Comparison of ENCODE assay signal across 9 mouse cellular contexts in the genomic region with DNA sequence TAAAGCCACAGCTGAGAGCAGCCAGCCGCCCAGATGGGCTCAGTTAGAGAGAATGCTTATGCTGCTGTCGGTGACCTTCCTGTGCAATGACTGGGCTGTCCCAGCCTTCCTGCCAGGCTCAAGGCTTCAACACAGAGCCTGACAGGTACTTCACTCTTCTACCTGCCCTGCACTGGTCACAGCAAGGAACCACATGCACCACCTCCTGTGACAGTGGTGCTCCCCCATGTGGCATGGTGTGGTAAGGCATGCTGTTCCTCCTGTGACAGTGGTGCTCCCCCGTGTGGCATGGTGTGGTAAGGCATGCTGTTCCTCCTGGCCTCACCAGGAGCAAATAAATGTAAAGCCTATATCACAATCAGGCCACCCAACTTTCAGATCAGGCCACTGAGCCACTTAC. TPM values are rescaled to one million over a fixed set of nuclear protein-coding genes. Genes with fewer than 3 reads are reported as not detected.
DNase-seq lines count a peak whose midpoint lies in the region; ATAC-seq and TF ChIP-seq lines count a peak whose summit lies in the region.
"Had no signal": no experiment of that assay in that cellular context is flagged by ENCODE, and none has a peak within 500 bp of the region (broad histone marks: within the 10 kb centered on the region; RNA-seq: fewer than 3 reads in every experiment).

No protein-coding gene starts in this region.

- no peak overlapping the region for H3K27ac ChIP-seq in liver, postnatal 0 days (ENCODE audit: low read depth)
- no peak overlapping the region for H3K27ac ChIP-seq in olfactory bulb, adult 2 months (ENCODE audit: insufficient read depth, low read depth, low read length)
- H3K27ac ChIP-seq: heart, embryonic 15.5 days had no signal

- peak; percentile 100 for TF ChIP-seq CTCF in liver, postnatal 0 days (IDR thresholded peaks at IDR 0.05; ENCODE audit: low read depth)
- peak; percentile 99 for TF ChIP-seq CTCF in olfactory bulb, adult 2 months (IDR thresholded peaks at IDR 0.05; ENCODE audit: insufficient read depth, low read depth, low read length)

- peak; percentile 63 for ATAC-seq in liver, postnatal 0 days

- no peaks in the 10 kb centered on the region for H3K9me3 ChIP-seq in liver, postnatal 0 days (ENCODE audit: low read length)
- H3K9me3 ChIP-seq: heart, embryonic 15.5 days had no signal

- peak; percentile 98 to 99 for DNase-seq in B cell, adult 2 months
- DNase-seq in ZHBTc4 (ENCODE audit: low read depth, low spot score): peak; percentile 94
- peak; percentile 76 to 85 for DNase-seq in cerebellum, postnatal 4 days (ENCODE audit: low spot score in 2 of 2)
- DNase-seq in gastrocnemius, postnatal 36 days: peak; percentile 86 to 87
- peak; percentile 90 for DNase-seq in kidney, postnatal 14 days
- DNase-seq in liver, postnatal 0 days: peak; percentile 94
- DNase-seq in thymus, adult 18-20 months: peak; percentile 70

- no peak overlapping the region for H3K4me3 ChIP-seq in liver, postnatal 0 days (ENCODE audit: low read depth, low read length)
- H3K4me3 ChIP-seq in olfactory bulb, adult 2 months (ENCODE audit: insufficient read depth, low read depth, low read length): no peak overlapping the region
- H3K4me3 ChIP-seq: heart, embryonic 15.5 days had no signal

- H3K4me1 ChIP-seq in liver, postnatal 0 days (ENCODE audit: insufficient read depth): no peaks in the 10 kb centered on the region
- H3K4me1 ChIP-seq in olfactory bulb, adult 2 months (ENCODE audit: control insufficient read depth, insufficient read depth, low read length): peaks cover 3% of the 10 kb centered on the region; the same call in 1 of the 2 replicates

- H3K4me2 ChIP-seq in liver, postnatal 0 days (ENCODE audit: low read depth, low read length): no peak overlapping the region
- H3K4me2 ChIP-seq: heart, embryonic 15.5 days had no signal

- TF ChIP-seq EP300 in liver, postnatal 0 days (IDR thresholded peaks at IDR 0.05; ENCODE audit: low read depth): no peak

- intact Hi-C loops in gastrocnemius, postnatal 36 days (cut with DNase I): loop anchor here (2.0 to 5.0 kb wide), 2 partner anchors 20 to 164 kb away; no protein-coding TSS in a partner anchor

- WGBS in liver, postnatal 0 days (ENCODE audit: insufficient replicate concordance): 54% methylated on average over 3 of the region's 3 CpGs
- 63% methylated on average over 3 of the region's 3 CpGs for WGBS in olfactory bulb, adult 2 months

- no peaks in the 10 kb centered on the region for H3K27me3 ChIP-seq in liver, postnatal 0 days (ENCODE audit: insufficient read depth, low read length)

- H3K9ac ChIP-seq in liver, postnatal 0 days (replicated peaks): no peak overlapping the region
- H3K9ac ChIP-seq: heart, embryonic 15.5 days had no signal

- no peaks in the 10 kb centered on the region for H3K36me3 ChIP-seq in liver, postnatal 0 days (replicated peaks; ENCODE audit: insufficient read depth, low read length)
- H3K36me3 ChIP-seq: heart, embryonic 15.5 days had no signal

- no peak for TF ChIP-seq POLR2A in olfactory bulb, adult 2 months (IDR thresholded peaks at IDR 0.05; ENCODE audit: insufficient read depth, low read depth, low read length)

RNA-seq across cellular contexts. Expression of a gene that starts 27.6 kb away (rescaled TPM):
- under 1 TPM; 0.10 to 0.22 TPM for total RNA-seq in gastrocnemius, postnatal 36 days (2021)
- 0.06 and 0.11 TPM in 2 replicates for polyA plus RNA-seq in liver, postnatal 0 days (2015; fragmentation: Nextera tagmentation; extraction: Ambion mirVana)
- not detected in 2 replicates for polyA plus RNA-seq in olfactory bulb, adult 2 months (2012; ENCODE audit: insufficient read depth, insufficient read length, low replicate concordance, missing spikeins)
